Mouse (Mus musculus): ENCODE measurements around the gene Pqbp1.

- TF ChIP-seq CHD2 (IDR thresholded peaks at IDR 0.05; ENCODE audit: low read depth, low read length) (no peak), HCFC1 (IDR thresholded peaks at IDR 0.05; ENCODE audit: borderline replicate concordance, insufficient read depth, low read length) (no peak), ZC3H11A (IDR thresholded peaks at IDR 0.05; ENCODE audit: borderline replicate concordance, low read depth, low read length) (no peak), ZNF384 (IDR thresholded peaks at IDR 0.05; ENCODE audit: low read depth, low read length) (no peak), MAFK (IDR thresholded peaks at IDR 0.05; ENCODE audit: insufficient read depth, low read depth, low read length) (no peak)
Measured at GRCm38 (mm10) chrX:7910473-7910872, 11.4 kb upstream of the Pqbp1 start.
